Mouse (Mus musculus): ENCODE data around the gene Sgcg. TPM values are rescaled to one million over a fixed set of nuclear protein-coding genes. Genes with fewer than 3 reads are reported as not detected.

The Sgcg gene
- under 1 TPM in 1 of 2 experiments, not detected in 1; 0.14 TPM for total RNA-seq (2021)
- long read RNA-seq, experiment 1: 0 reads
- long read RNA-seq, experiment 2: 0 reads

DNA sequence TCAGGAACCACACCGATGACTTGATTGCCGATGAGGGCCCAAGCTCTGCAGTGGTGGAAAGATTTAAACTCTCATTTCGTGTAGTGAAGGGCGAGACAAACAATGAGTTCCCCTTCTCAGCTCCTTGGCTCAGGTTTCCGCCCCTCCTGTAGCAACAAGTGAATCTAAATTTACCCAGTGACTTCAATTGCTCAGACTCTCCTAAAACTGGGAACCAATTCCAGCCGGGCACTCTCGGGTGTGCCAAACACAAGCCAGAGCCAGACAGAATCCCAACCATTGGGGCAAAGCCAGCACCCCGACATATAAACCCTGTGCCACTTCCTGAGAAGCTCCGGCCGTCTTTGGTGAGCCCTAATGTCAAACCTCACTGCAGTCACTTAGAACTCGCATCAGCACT lies at the start of gene Sgcg:
Sgcg (minus strand) TSS at position 139 of the 400 bp plus-strand sequence.
- intact Hi-C loops (cut with DNase I): no loop called here
- Histone ChIP-seq H3K4me3 (no peak within 1 kb of the TSS), H3K27ac (no peak within 1 kb of the TSS)
- no peak for TF ChIP-seq CTCF (IDR thresholded peaks at IDR 0.05)
- no peak for DNase-seq (ENCODE audit: extremely low spot score in 1 of 2, low spot score in 2 of 2)

DNA sequence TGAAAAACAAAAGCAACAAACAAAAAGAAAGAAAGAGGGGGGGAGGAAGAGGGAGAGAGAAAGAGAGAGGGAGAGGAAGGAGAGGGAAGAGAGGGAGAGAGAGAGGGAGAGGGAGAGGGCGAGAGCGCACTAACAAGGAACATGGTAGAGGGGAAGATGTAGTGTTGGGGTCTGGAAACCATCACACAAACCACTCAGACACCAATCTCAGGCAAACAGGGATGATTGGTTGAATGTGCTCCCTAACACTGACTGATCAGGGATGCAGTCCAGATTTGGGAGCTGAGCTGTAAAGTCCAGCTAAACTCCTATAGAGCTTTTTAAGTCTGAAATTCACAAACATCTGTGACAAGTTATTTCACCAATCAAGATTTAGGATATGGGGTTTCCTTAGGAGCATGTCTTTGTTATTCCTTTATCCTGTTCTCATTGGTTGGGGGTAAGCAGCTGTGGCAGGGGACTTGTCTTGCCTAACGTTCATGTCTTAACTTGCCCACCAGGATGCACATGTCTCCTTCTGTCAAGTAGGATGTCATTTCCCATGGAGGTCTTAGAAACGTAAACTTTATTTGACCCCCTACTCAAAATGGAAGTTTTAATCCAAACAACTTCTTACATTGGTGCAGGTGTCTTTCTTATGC lies 45.8 kb upstream of the Sgcg start:
- no peak for DNase-seq (ENCODE audit: extremely low spot score in 1 of 2, low spot score in 2 of 2)
- intact Hi-C loops (cut with DNase I): no loop called here
- H3K27ac ChIP-seq: no peak overlapping the region
- no peak overlapping the region for H3K4me3 ChIP-seq
- no peak for TF ChIP-seq CTCF (IDR thresholded peaks at IDR 0.05)

DNA sequence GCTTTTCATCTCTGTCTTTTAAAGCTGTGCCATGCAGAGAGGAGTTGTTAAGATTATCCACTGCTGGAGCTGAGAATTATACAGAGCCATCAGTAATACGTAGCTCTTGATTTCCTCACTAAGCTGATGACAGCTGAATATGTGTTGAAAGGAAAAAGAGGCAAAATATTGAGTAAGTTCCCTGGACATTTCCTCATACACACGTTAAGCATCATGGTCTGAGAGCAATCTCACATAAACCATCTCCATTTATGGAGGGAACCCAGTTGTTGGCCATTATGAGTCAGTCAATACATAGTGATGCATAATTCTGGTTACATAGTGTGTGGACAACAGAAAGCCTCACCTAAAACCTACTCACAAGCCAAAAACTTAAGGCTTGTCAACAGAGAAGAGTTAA lies 44.1 kb upstream of the Sgcg start:
- no peak for DNase-seq (ENCODE audit: extremely low spot score in 1 of 2, low spot score in 2 of 2)
- intact Hi-C loops (cut with DNase I): no loop called here
- TF ChIP-seq CTCF (IDR thresholded peaks at IDR 0.05): no peak
- H3K27ac ChIP-seq: no peak overlapping the region
- H3K4me3 ChIP-seq: no peak overlapping the region

DNA sequence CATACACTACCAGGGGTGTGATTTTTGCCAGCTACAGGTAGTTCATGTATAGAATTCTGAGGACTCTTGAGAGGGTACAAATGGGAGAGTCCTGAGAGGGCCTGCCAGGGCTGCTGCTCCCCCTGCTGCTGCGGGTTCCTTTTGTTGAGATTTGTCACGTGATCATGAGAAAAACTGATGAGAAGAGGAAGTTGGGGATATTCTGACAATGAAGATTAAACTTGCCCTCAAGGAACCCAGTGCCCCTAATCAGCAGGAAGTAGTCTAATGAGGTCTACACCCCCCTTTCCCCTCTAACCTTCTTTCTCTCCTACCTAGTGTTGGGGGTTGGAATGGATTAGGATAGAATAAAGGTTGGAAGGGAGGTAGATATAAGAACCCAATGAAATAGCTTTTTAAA lies 43.0 kb upstream of the Sgcg start:
- H3K27ac ChIP-seq: no peak overlapping the region
- no peak for TF ChIP-seq CTCF (IDR thresholded peaks at IDR 0.05)
- H3K4me3 ChIP-seq: no peak overlapping the region
- intact Hi-C loops (cut with DNase I): no loop called here
- no peak for DNase-seq (ENCODE audit: extremely low spot score in 1 of 2, low spot score in 2 of 2)

DNA sequence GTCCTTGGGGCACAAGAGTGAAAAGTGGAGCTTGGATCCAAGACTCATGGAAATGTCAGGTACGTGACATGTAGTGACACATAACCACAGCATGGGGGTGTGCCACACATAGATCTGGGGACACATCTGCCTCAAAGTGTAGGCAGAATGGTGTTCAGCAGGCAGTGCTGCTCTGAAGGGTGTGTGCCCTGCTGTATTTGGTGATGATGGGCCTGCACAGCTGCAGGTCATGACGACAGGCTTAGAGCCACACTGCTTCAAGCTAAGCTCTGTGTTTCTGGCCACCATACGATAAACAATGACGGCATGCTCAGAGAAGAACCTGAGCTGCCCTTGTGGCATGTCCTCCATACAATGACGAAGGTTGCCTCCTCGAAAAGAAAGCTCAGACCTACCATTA lies 41.5 kb upstream of the Sgcg start:
- no peak overlapping the region for H3K27ac ChIP-seq
- no peak for TF ChIP-seq CTCF (IDR thresholded peaks at IDR 0.05)
- intact Hi-C loops (cut with DNase I): no loop called here
- DNase-seq (ENCODE audit: extremely low spot score in 1 of 2, low spot score in 2 of 2): no peak
- no peak overlapping the region for H3K4me3 ChIP-seq

DNA sequence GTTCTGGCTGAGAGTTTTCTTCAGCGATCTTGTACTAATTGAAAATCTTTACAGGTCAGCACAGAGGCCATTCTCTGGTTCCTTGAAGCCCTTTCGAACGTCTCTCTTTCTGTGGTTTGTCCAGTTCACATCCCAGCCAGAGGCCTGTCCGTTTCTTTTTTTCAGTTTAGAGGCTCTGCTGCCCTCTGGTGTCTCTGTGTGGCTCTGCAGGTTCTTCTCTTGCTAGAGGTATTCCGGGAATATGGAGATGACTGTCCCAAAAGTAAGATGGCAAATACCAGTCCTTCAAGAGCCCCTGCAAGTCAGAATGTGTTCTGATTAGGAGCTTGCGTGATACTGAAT lies 36.4 kb upstream of the Sgcg start:
- Histone ChIP-seq H3K4me3 (no peak overlapping the region), H3K27ac (no peak overlapping the region)
- intact Hi-C loops (cut with DNase I): loop anchor here (1.0 to 5.0 kb wide), 3 partner anchors 52 to 495 kb away; partner anchors contain the start of gene Sacs
- TF ChIP-seq CTCF (IDR thresholded peaks at IDR 0.05): peak; percentile 43
- peak; percentile 32 to 35 for DNase-seq (ENCODE audit: extremely low spot score in 1 of 2, low spot score in 2 of 2)

DNA sequence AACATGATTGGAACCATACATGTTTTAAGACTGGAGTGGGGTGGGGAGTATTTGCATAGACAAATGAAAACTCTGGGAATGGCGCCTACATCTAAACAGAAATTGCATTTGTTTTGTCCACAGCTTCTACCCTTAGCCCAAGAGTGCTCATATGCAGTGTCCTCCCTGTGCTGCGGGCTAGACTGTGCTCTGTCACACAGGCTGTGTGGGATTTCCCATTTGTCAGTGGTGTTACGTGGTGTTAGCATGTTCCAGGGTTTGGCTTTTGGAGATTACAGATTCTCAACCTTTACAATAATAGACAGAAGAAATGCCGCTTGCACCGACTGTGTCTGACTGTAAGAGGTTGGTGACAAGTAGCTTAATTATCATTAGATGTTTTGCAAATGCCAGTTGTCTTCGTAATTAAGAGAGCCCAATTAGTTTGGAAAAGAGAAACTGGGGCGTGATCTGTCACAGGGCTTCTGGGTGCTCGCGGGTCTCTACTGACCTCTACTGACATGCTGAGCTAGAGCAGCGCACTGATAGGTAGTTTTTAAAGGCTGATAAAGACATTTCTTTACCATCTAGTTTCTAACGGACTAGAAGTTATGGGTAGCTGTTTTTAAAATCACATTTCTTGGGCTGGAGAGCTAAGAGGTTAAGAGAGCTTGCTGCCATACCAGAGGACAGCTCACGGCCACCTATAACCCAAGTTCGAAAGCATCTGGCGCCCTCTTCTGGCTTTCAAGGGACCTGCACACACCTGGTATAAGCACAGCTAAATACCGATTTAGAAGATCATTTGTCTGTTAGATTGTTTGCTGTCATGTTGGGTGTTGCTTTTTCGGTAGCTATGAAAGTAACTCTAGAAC lies 35.8 kb upstream of the Sgcg start:
- peak; percentile 51; the same call in 1 of the 2 replicates for TF ChIP-seq CTCF (IDR thresholded peaks at IDR 0.05)
- H3K27ac ChIP-seq: no peak overlapping the region
- peak; percentile 38 to 48 for DNase-seq (ENCODE audit: extremely low spot score in 1 of 2, low spot score in 2 of 2)
- no peak overlapping the region for H3K4me3 ChIP-seq
- intact Hi-C loops (cut with DNase I): loop anchor here (1.0 to 5.0 kb wide), 3 partner anchors 52 to 495 kb away; partner anchors contain the start of gene Sacs

DNA sequence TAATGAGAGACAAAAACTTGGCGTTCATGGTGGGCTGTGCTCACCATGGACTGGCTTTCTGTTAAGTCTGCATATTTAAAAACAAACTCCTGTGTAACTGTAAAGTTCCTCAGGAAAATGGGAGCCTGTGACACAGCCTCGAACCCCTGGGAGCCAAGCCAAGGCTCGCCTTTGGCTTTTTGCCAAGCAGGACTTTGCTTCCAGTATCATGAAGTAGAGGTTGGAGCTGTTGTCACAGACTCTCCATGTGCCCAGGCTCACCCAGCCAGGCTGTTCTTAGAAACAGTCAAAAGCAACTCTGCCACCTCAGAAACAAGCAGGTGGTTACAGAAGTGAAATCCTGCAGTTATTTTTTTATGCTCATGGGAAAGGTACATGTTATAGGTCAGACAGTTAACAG lies 32.4 kb upstream of the Sgcg start:
- no peak for DNase-seq (ENCODE audit: extremely low spot score in 1 of 2, low spot score in 2 of 2)
- H3K27ac ChIP-seq: no peak overlapping the region
- no peak for TF ChIP-seq CTCF (IDR thresholded peaks at IDR 0.05)
- intact Hi-C loops (cut with DNase I): loop anchor here (5.0 kb wide), 1 partner anchor 153 kb away; the partner anchor contains the start of gene Sacs
- no peak overlapping the region for H3K4me3 ChIP-seq

DNA sequence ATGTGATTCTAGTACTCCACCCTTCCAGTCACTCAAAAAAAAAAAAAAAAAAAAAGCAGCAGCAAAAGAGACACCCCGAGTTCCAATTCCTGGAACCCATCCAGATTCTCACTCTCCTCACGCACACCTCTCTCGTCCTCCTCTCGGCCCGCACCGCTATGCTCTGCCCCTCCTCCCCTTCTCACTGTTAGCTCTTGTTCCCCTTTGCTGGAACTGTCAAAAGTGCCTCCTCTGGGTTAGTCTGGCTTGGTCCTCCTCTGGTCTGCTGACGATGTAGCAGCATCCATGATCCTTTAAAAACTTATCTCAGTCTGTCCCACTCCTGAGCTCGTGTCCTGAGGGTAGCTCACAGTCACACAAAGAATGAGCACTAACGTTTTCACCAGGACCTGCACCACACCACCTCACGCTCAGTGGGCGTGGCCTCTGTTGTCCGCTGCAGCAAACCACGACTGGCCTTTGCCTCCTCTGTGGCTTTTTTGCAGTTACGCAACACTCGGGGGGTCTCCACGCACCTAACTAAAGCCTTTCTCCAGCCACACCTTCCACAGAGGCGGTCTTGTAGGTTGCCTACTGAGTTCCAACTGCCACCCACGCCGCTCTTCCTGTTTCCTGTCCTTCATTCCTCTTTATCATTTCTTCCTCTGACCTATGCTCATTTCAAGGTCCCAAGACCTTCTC lies 30.5 kb upstream of the Sgcg start:
- intact Hi-C loops (cut with DNase I): no loop called here
- H3K4me3 ChIP-seq: no peak overlapping the region
- TF ChIP-seq CTCF (IDR thresholded peaks at IDR 0.05): no peak
- H3K27ac ChIP-seq: no peak overlapping the region
- no peak for DNase-seq (ENCODE audit: extremely low spot score in 1 of 2, low spot score in 2 of 2)

DNA sequence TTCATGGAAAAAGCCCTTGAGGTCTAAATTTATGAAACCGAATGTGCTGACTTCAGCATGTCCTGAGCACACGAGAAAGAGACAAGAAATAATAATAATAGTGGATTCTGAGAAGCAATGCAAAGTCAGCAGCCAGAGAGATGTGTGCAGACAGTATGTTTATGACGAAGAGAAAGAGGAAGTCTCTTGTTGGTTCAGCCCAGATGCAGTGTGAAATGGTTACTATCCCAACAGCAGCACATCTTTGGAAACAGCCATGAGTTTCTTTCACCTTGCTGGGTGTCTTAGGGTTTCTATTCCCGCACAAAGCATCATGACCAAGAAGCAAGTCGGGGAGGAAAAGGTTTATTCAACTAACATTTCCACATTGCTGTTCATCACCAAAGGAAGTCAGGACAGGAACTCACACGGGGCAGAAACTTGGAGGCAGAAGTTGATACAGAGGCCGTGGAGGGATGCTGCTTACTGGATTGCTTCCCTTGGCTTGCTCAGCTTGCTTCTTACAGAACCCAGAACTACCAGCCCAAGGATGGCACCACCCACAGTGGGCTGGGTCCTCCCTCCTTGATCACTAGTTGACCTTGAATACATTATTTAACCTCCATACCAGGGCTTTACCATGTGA lies 20.5 kb upstream of the Sgcg start:
- Histone ChIP-seq H3K4me3 (no peak overlapping the region), H3K27ac (no peak overlapping the region)
- intact Hi-C loops (cut with DNase I): no loop called here
- DNase-seq (ENCODE audit: extremely low spot score in 1 of 2, low spot score in 2 of 2): no peak
- TF ChIP-seq CTCF (IDR thresholded peaks at IDR 0.05): no peak

DNA sequence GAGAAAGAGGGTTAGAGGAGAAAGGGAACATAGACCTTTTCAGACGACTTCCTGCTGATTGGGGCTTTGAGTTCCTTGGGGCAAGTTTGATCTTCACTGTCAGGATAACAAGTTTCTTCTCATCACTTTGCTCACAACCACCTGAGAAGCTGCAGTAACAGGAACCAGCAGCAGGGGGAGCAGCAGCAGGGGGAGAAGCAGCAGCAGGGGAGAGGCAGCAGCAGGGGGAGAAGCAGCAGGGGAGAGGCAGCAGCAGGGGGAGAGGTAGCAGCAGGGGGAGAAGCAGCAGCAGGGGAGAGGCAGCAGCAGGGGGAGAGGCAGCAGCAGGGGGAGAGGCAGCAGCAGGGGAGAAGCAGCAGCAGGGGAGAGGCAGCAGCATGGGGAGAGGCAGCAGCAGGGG lies 19.0 kb upstream of the Sgcg start:
- DNase-seq (ENCODE audit: extremely low spot score in 1 of 2, low spot score in 2 of 2): peak; percentile 20 to 54
- TF ChIP-seq CTCF (IDR thresholded peaks at IDR 0.05): peak; percentile 45

More for the DNA sequence above, 19.0 kb upstream of the Sgcg start:
- intact Hi-C loops (cut with DNase I): no loop called here
- no peak overlapping the region for H3K27ac ChIP-seq
- no peak overlapping the region for H3K4me3 ChIP-seq

Measured in left cerebral cortex, adult 2 months (tissue).